Comparison of ENCODE assay signal across 17 mouse cellular contexts in genomic region chr6:84619166-84619565, GRCm38 (mm10). TPM values are rescaled to one million over a fixed set of nuclear protein-coding genes. Genes with fewer than 3 reads are reported as not detected.
"Had no signal": no experiment of that assay in that cellular context is flagged by ENCODE, and none has a peak within 500 bp of the region (broad histone marks: within the 10 kb centered on the region; RNA-seq: fewer than 3 reads in every experiment).

No protein-coding gene starts in this region.

- DNase-seq: retina, postnatal 1 day; right cerebral cortex, adult 18-20 months; right cerebral cortex, postnatal 14 days; right cerebral cortex, postnatal 25 days; right cerebral cortex, postnatal 4 days; spleen, adult 18-20 months; thymus, adult 18-20 months; thymus, adult 2 months; thymus, postnatal 14 days; thymus, postnatal 25 days; thymus, postnatal 36 days; thymus, postnatal 4 days had no signal

- H3K4me1 ChIP-seq: neural tube, embryonic 13.5 days; neural tube, embryonic 15.5 days; stomach, embryonic 15.5 days had no signal

- H3K27me3 ChIP-seq: neural tube, embryonic 13.5 days; neural tube, embryonic 15.5 days; stomach, embryonic 15.5 days had no signal

- H3K4me2 ChIP-seq: neural tube, embryonic 13.5 days; neural tube, embryonic 15.5 days; stomach, embryonic 15.5 days had no signal

- H3K9me3 ChIP-seq: neural tube, embryonic 13.5 days; neural tube, embryonic 15.5 days; stomach, embryonic 15.5 days had no signal

- H3K4me3 ChIP-seq: neural tube, embryonic 13.5 days; neural tube, embryonic 15.5 days; stomach, embryonic 15.5 days had no signal

- H3K9ac ChIP-seq: neural tube, embryonic 13.5 days; neural tube, embryonic 15.5 days; stomach, embryonic 15.5 days had no signal

- H3K27ac ChIP-seq: neural tube, embryonic 13.5 days; neural tube, embryonic 15.5 days; stomach, embryonic 15.5 days; stomach, postnatal 0 days had no signal

RNA-seq across cellular contexts. Expression of gene Cyp26b1, which starts 25.5 kb away (rescaled TPM):
- total RNA-seq: neutrophil, adult 5-6 weeks had no signal
